Mouse (Mus musculus): ENCODE results near the gene Sh3tc1. TPM values are rescaled to one million over a fixed set of nuclear protein-coding genes. Genes with fewer than 3 reads are reported as not detected.

Gene Sh3tc1
- 4.9 and 6.6 TPM in 2 replicates for polyA plus RNA-seq (2016; fragmentation: Nextera tagmentation; extraction: Ambion mirVana)

- DNase-seq (ENCODE audit: low spot score) = no peak
- Histone ChIP-seq H3K36me3 (no peaks in the 10 kb centered on the region), H3K27me3 (ENCODE audit: low read depth, poor library complexity, severe bottlenecking) (peaks cover 46% of the 10 kb centered on the region), H3K4me3 (no peak within 1 kb of the TSS), H3K4me1 (peaks cover 13% of the 10 kb centered on the region), H3K27ac (no peak within 1 kb of the TSS), H3K9me3 (replicated peaks) (no peaks in the 10 kb centered on the region)
- 17% methylated on average over 10 of the region's 10 CpGs for WGBS
Measured at GRCm38 (mm10) chr5:35739536-35740278, at the start of gene Sh3tc1. Gene Sh3tc1, minus strand, starts transcription at chr5:35739987.

- no peaks in the 10 kb centered on the region for H3K36me3 ChIP-seq
- no peak for DNase-seq (ENCODE audit: low spot score)
- H3K9me3 ChIP-seq (replicated peaks) = no peaks in the 10 kb centered on the region
- no peaks in the 10 kb centered on the region for H3K4me1 ChIP-seq
- no peak overlapping the region for H3K27ac ChIP-seq
- no peak overlapping the region for H3K4me3 ChIP-seq
- H3K27me3 ChIP-seq (ENCODE audit: low read depth, poor library complexity, severe bottlenecking) = no peaks in the 10 kb centered on the region
- 83% methylated on average over 6 of the region's 6 CpGs for WGBS
Measured at GRCm38 (mm10) chr5:35788719-35789118, 48.9 kb upstream of the Sh3tc1 start.

- Histone ChIP-seq H3K36me3 (no peaks in the 10 kb centered on the region), H3K27ac (no peak overlapping the region), H3K27me3 (ENCODE audit: low read depth, poor library complexity, severe bottlenecking) (no peaks in the 10 kb centered on the region), H3K9me3 (replicated peaks) (no peaks in the 10 kb centered on the region), H3K4me3 (no peak overlapping the region), H3K4me1 (peaks cover under 1% of the 10 kb centered on the region; the same call in 1 of the 2 replicates)
- 90% methylated on average over 12 of the region's 12 CpGs for WGBS
- no peak for DNase-seq (ENCODE audit: low spot score)
Measured at GRCm38 (mm10) chr5:35787847-35788246, 48.1 kb upstream of the Sh3tc1 start.

- Histone ChIP-seq H3K9me3 (replicated peaks) (no peaks in the 10 kb centered on the region), H3K4me3 (no peak overlapping the region), H3K27ac (no peak overlapping the region), H3K4me1 (peaks cover 4% of the 10 kb centered on the region; the same call in 1 of the 2 replicates), H3K27me3 (ENCODE audit: low read depth, poor library complexity, severe bottlenecking) (no peaks in the 10 kb centered on the region), H3K36me3 (no peaks in the 10 kb centered on the region)
- WGBS = 78% methylated on average over 7 of the region's 7 CpGs
- no peak for DNase-seq (ENCODE audit: low spot score)
Measured at GRCm38 (mm10) chr5:35785853-35786252, 46.1 kb upstream of the Sh3tc1 start.

- Histone ChIP-seq H3K36me3 (no peaks in the 10 kb centered on the region), H3K27ac (no peak overlapping the region), H3K4me1 (peaks cover 9% of the 10 kb centered on the region; the same call in 1 of the 2 replicates), H3K4me3 (no peak overlapping the region), H3K27me3 (ENCODE audit: low read depth, poor library complexity, severe bottlenecking) (no peaks in the 10 kb centered on the region), H3K9me3 (replicated peaks) (no peaks in the 10 kb centered on the region)
- DNase-seq (ENCODE audit: low spot score) = no peak
- 62% methylated on average over 10 of the region's 10 CpGs for WGBS
Measured at GRCm38 (mm10) chr5:35782648-35783180, 42.9 kb upstream of the Sh3tc1 start.

GRCm38 (mm10) chr5:35781116-35781515 is 41.3 kb upstream of the Sh3tc1 start:
- Histone ChIP-seq H3K36me3 (no peaks in the 10 kb centered on the region), H3K9me3 (replicated peaks) (no peaks in the 10 kb centered on the region), H3K4me3 (no peak overlapping the region), H3K27me3 (ENCODE audit: low read depth, poor library complexity, severe bottlenecking) (no peaks in the 10 kb centered on the region), H3K27ac (no peak overlapping the region), H3K4me1 (peaks cover 15% of the 10 kb centered on the region; the same call in 1 of the 2 replicates)
- DNase-seq (ENCODE audit: low spot score) = no peak
- WGBS = 76% methylated on average over 3 of the region's 3 CpGs

- H3K4me1 ChIP-seq = peaks cover 50% of the 10 kb centered on the region
- no peaks in the 10 kb centered on the region for H3K27me3 ChIP-seq (ENCODE audit: low read depth, poor library complexity, severe bottlenecking)
- H3K9me3 ChIP-seq (replicated peaks) = no peaks in the 10 kb centered on the region
- no peaks in the 10 kb centered on the region for H3K36me3 ChIP-seq
- WGBS = 28% methylated on average over 6 of the region's 6 CpGs
- DNase-seq (ENCODE audit: low spot score) = no peak
- H3K4me3 ChIP-seq = peak overlapping the region; percentile 1; the same call in 1 of the 2 replicates
- H3K27ac ChIP-seq = peak overlapping the region; percentile 83
Measured at GRCm38 (mm10) chr5:35774137-35774424, 34.3 kb upstream of the Sh3tc1 start.

GRCm38 (mm10) chr5:35773274-35774136 is 33.7 kb upstream of the Sh3tc1 start:
- peaks cover 51% of the 10 kb centered on the region for H3K4me1 ChIP-seq
- H3K27me3 ChIP-seq (ENCODE audit: low read depth, poor library complexity, severe bottlenecking) = no peaks in the 10 kb centered on the region
- peak overlapping the region; percentile 83 for H3K27ac ChIP-seq
- 61% methylated on average over 13 of the region's 13 CpGs for WGBS
- no peaks in the 10 kb centered on the region for H3K36me3 ChIP-seq
- H3K9me3 ChIP-seq (replicated peaks) = no peaks in the 10 kb centered on the region
- peak overlapping the region; percentile 1; the same call in 1 of the 2 replicates for H3K4me3 ChIP-seq
- DNase-seq (ENCODE audit: low spot score) = peak; percentile 57

- H3K4me3 ChIP-seq = no peak overlapping the region
- H3K9me3 ChIP-seq (replicated peaks) = no peaks in the 10 kb centered on the region
- WGBS = 78% methylated on average over 14 of the region's 14 CpGs
- DNase-seq (ENCODE audit: low spot score) = no peak
- no peak overlapping the region for H3K27ac ChIP-seq
- H3K36me3 ChIP-seq = no peaks in the 10 kb centered on the region
- H3K27me3 ChIP-seq (ENCODE audit: low read depth, poor library complexity, severe bottlenecking) = no peaks in the 10 kb centered on the region
- peaks cover 46% of the 10 kb centered on the region for H3K4me1 ChIP-seq
Measured at GRCm38 (mm10) chr5:35770891-35771663, 31.3 kb upstream of the Sh3tc1 start.

GRCm38 (mm10) chr5:35770246-35770645 is 30.5 kb upstream of the Sh3tc1 start:
- no peak overlapping the region for H3K27ac ChIP-seq
- WGBS = 89% methylated on average over 2 of the region's 2 CpGs
- no peak for DNase-seq (ENCODE audit: low spot score)
- H3K4me3 ChIP-seq = no peak overlapping the region
- H3K36me3 ChIP-seq = no peaks in the 10 kb centered on the region
- H3K9me3 ChIP-seq (replicated peaks) = no peaks in the 10 kb centered on the region
- no peaks in the 10 kb centered on the region for H3K27me3 ChIP-seq (ENCODE audit: low read depth, poor library complexity, severe bottlenecking)
- peaks cover 39% of the 10 kb centered on the region for H3K4me1 ChIP-seq

- Histone ChIP-seq H3K27me3 (ENCODE audit: low read depth, poor library complexity, severe bottlenecking) (peaks cover 9% of the 10 kb centered on the region; the same call in 1 of the 2 replicates), H3K36me3 (no peaks in the 10 kb centered on the region), H3K27ac (0 out of 2 replicates have a peak overlapping the region, but pooled peaks have one; percentile 14), H3K4me3 (no peak overlapping the region), H3K9me3 (replicated peaks) (no peaks in the 10 kb centered on the region), H3K4me1 (peaks cover 27% of the 10 kb centered on the region)
- WGBS = 86% methylated on average over 7 of the region's 7 CpGs
- no peak for DNase-seq (ENCODE audit: low spot score)
Measured at GRCm38 (mm10) chr5:35768997-35769396, 29.2 kb upstream of the Sh3tc1 start.

GRCm38 (mm10) chr5:35768525-35768924 is 28.7 kb upstream of the Sh3tc1 start:
- Histone ChIP-seq H3K4me1 (peaks cover 22% of the 10 kb centered on the region), H3K27ac (0 out of 2 replicates have a peak overlapping the region, but pooled peaks have one; percentile 14), H3K27me3 (ENCODE audit: low read depth, poor library complexity, severe bottlenecking) (peaks cover 10% of the 10 kb centered on the region; the same call in 1 of the 2 replicates), H3K9me3 (replicated peaks) (no peaks in the 10 kb centered on the region), H3K36me3 (no peaks in the 10 kb centered on the region), H3K4me3 (no peak overlapping the region)
- 80% methylated on average over 3 of the region's 3 CpGs for WGBS
- no peak for DNase-seq (ENCODE audit: low spot score)

All from limb, embryonic 10.5 days (tissue).